Mouse (Mus musculus): ENCODE results near the gene Cbx1.
"Not testable (repeated sequence)": the region's sequence is repeated elsewhere in the genome, so short reads cannot be mapped to it uniquely, and the experiment has no call there.

Gene Cbx1

DNA sequence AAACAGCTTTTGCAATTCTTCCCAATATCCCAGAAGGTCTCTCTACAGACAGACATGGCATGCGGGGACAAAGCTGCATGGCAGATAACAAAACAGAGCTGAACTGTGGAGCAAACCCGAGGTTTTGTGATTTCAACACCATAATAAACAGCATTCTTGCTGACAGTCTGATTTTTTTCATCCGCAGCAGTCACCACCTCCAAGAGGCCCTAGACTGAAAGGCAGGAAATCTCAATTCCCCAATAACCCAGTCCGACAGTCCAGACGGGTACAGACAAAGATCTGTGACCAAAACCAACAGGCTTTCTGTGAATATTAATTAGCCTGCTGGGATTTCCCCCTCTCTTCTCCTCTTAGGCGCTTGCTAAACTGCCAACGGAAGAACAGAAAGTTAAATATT lies 13.3 kb upstream of the Cbx1 start:
- DNase-seq (ENCODE audit: low spot score) = no peak

DNA sequence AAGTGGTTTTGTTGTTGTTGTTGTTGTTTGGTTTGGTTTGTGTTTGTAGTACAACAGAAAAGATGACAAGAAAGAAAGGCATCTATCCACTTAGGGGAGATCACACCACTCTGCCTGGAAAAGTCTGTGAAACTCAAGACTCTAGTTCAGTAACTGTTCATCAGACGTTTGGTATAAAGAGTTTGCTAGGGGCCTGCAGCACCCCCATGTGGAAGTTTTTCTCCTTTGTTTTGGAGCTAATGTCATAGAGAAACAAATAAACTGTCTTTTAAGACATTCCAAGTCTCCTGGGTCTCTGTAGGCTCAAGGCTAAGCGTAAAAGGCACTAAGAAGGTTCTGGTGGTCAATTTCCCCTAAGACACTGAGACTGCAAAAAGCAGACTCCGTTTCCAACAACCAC lies 12.9 kb upstream of the Cbx1 start:
- no peak for DNase-seq (ENCODE audit: low spot score)

DNA sequence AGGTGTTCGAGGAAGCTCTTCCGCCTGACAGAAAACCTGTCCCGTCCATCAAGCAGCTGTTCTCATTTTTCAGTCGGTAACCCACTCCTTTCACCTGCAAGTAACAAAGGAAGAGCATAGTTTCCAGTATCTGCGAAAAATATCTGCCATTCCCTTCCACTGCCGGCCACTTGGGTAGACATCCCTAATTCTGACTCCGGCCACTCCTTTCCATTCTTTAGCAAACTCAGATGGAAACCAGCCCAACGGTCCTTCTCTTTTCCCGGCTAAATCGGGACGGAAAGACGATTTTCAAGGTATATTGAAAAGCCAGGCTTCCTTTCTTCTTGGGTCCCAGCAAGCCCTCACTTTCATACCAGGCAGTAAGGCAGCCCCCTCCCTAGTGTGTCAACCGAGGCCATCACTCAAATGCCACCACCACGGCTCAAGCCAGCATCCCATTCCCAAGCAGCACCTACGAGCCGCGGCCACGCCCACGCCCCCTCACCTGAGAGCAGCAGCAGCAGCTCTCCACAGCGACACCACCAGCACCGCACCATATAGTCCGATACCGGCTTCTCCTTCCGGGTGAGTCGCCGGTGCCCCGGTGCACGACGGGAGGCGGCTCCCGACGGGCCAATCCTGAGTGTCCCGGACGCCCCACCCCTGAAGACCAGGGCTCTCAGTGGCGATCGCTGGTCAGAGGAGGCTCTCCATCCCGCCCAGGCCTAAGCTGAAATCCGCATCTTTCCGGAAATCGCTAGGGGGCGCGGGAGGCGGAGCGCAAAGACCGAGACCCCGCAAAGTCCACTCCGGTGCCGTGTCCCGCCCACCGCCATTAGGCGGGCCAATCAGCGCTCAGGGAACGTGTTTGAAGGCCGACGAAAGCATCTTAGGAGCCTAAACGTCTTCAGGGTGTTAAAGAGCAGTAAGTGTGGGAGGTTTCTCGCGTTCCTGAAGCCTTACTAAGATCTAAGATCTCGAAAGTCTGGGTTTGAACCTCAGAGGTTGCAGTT lies 11.7 kb upstream of the Cbx1 start, which contains the start of gene Snx11:
Snx11 (minus strand) TSS at position 592 of the 995 bp plus-strand sequence.
- DNase-seq (ENCODE audit: low spot score) = peak; percentile 98

DNA sequence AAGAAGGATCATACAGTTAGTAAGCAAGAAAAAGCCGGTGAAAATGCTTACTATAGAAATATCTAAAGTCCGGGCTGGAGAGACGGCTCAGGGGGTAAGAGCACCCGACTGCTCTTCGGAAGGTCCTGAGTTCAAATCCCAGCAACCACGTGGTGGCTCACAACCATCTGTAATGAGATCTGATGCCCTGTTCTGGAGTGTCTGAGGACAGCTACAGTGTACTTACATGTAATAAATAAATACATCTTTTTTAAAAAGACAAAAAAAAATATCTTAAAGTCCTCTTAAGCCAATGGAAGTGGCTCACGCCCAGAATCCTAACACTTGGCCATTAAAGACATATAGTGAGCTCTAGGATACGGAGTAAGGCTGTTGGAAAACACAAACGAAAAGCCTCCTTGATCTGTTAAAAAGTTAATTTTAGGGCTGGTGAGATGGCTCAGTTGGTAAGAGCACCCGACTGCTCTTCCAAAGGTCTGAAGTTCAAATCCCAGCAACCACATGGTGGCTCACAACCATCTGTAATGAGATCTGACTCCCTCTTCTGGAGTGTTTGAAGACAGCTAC lies 10.8 kb upstream of the Cbx1 start:
- DNase-seq (ENCODE audit: low spot score) = not testable (repeated sequence)

DNA sequence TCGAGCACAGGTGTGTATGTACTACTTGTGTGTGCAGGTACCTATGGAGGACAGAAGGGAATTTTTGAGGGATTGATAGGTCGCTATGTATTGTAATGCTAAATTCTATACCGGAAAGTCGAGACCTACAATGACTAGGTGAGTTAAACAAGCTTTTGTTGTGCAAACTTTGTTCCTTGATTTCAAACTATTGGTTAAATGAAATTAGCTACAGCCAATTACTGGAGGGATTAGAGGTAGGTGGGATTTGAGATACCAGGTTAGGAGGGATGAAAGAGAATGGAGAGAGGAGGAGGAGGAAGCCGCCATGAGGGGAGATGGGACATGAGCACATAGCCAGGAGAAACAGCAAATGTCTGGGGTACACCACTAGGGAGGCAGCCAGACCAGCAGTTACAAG lies 8.6 kb upstream of the Cbx1 start:
- no peak for DNase-seq (ENCODE audit: low spot score)

DNA sequence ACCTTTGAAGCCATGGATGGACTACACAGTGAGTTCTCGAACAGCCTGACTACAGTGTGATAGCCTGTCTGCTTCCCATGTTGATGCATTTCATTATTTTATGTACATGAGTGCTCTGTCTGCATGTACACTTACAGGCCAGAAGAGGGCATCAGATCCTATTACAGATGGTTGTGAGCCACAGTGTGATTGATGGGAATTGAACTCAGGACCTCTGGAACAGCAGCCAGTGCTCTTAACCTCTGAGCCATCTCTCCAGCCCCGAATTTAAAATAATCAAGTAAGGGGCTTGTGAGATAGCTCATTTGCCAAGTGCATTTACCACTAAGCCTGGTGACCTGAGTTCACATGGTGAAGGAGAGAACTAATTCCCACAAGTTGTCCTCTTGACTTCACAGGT lies 7.5 kb upstream of the Cbx1 start:
- no peak for DNase-seq (ENCODE audit: low spot score)

DNA sequence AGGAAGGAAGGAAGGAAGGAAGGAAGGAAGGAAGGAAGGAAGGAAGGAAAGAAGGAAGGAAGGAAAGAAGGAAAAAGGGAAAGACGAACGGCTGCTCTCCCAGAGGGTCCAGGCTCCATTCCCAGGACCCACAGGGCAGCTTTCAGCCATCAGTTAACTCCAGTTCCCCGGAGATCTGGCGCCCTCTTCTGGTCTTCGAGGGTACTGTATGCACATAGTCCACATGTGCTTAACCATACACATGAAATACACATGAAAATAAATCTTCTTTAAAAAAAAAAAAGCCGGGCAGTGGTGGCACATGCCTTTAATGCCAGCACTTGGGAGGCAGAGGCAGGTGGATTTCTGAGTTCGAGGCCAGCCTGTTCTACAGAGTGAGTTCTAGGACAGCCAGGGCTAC lies 4.1 kb upstream of the Cbx1 start:
- peak; percentile 55 for DNase-seq (ENCODE audit: low spot score)

DNA sequence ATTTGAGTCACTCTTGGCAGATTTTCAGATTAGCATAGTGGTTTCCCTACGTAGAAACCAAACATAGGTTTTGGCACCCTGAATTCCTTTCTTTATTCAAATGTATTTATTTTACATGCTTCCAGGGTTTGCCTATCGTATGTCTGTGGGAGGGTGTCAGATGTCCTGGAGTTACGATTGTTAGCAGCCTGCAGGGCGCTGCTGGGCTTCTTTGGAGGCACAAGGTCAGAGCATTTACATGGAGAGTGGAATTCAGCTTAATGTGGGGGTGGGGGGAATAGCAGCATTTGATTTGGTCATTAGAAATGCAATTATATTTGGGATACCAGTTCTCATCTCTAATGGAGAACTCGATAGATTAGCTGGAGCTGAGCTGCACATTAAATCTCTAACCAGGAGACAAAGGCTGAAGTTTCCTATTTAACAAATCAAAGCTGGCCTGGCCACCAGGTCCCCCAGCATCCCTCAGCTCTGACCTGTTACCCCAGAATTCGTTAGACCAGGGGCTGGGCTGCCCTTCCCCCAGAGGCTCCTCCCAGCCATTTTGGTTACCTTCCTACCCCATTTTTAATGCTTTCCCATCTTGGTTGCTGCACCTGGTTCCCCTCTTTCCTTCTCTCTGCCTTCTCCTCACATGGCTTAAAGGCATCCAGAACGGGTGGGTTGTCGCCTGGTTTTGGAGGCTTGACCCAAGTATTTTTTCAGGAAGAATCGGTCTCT lies 2.0 kb upstream of the Cbx1 start:
- DNase-seq (ENCODE audit: low spot score) = no peak

DNA sequence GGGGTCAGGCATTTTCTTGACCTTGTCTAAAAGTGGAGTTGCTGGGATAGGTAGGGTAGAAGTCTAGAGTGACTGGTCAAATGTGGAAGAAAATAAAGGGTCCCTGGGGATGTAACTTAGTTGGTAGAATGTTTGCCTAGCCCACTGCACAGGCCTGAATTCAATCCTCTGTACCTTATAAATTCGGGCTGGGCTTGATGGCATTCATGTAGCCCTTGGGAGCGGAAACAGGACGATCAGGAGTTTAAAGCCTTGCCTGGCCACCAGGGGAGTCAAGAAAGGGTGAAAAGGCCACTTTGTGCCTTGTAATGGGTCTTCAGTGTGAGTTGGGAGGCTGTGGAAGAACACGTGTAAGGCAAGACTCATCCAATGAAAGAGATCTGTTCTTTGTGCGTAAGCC lies 1.1 kb downstream of the Cbx1 start:
- DNase-seq (ENCODE audit: low spot score) = no peak

DNA sequence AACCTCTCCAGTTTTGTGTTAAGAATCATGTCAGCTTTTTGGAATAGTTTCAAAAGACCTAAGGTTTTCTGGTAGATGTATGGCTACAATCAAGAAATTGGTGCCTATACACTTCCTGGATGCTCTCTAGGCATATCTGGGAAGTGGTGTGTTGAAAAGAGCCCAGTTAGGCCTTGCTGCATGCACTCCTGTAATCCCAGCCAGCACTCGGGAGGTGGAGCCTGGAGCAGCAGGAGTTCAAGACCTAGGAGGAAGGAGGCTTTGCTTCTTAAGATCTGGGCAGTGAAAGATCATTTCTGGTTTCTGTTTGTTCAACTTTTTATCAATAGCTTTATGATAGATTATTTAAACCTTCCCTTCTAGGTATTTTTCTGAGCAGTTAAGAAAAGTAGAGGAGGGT lies 1.8 kb downstream of the Cbx1 start:
- peak; percentile 57 for DNase-seq (ENCODE audit: low spot score)

DNA sequence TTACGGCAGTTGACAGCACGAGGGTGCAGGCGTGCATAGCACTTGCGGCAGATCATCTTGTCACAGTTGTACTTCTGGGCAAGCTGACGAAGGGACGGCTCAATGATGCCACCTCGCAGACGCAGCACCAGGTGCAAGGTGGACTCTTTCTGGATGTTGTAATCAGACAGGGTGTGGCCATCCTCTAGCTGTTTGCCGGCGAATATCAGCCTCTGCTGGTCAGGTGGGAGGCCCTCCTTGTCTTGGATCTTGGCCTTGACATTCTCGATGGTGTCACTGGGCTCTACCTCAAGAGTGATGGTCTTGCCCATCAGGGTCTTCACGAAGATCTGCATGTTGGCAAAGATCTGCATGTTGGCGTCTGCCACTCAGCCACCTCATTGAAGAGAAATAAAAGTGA lies 6.6 kb downstream of the Cbx1 start:
- DNase-seq (ENCODE audit: low spot score) = no peak

DNA sequence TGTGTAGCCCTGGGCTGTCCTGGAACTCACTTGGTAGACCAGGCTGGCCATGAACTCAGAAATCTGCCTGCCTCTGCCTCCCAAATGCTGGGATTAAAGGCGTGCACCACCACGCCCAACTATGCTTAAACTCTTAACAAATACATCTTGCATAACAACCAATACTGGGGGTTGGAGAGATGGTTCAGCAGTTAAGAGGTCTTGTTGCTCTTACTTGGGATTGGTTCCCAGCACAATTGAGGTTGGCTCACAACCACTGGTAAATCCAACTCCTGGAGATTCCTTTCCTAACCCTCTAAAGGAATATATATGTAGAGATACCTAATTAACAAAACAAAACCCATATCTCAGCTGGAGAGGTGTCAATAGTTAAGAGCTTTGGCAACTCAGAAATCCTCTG lies 7.2 kb downstream of the Cbx1 start:
- DNase-seq (ENCODE audit: low spot score) = no peak

DNA sequence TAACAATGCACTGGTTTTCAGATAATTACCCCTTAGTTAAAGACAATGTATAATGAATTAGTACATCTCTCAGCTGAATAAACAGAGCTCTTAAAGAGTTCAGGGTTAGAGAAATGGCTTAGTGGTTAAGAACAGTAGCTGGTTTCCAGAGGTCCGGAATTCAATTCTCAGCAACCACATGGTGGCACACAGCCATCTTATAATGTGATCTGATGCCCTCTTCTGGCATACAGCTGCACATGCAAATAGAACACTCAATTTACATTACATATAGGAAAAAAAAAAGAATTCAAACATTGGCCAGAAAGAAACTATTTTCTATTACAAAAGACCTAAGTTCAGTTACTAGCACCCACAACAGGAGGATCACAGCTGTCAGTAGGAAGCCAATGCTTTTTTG lies 7.7 kb downstream of the Cbx1 start:
- no peak for DNase-seq (ENCODE audit: low spot score)

DNA sequence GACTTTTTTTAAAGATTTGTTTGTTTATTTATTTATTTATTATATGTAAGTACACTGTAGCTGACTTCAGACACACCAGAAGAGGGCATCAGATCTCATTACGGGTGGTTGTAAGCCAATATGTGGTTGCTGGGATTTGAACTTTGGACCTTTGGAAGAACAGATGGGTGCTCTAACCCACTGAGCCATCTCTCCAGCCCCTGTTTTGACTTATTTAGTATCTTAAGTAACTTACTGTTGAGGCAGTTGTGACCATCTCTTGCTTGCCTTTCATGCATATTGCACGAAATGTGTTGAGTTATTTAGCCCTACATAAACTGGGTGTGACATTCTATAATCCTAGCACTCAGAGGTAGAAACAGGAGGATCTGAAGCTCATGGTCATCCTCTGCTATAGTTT lies 10.6 kb downstream of the Cbx1 start:
- DNase-seq (ENCODE audit: low spot score) = no peak

DNA sequence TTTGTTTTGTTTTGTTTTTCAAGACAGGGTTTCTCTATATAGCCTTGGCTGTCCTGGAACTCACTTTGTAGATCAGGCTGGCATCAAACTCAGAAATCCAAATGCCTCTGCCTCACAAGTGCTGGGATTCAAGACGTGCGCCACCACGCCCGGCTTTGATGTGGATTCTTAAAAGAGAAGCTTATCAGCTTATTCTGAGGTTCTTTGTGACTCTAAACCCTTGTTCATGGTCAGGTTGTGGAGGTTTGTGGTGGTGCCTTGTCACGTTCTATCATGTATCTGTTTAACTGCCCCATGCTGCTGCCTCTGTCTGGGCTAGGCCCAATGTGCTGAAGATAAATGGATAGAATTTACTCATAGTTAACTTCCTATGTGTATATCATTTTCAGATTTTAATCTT lies 16.7 kb downstream of the Cbx1 start:
- no peak for DNase-seq (ENCODE audit: low spot score)

DNA sequence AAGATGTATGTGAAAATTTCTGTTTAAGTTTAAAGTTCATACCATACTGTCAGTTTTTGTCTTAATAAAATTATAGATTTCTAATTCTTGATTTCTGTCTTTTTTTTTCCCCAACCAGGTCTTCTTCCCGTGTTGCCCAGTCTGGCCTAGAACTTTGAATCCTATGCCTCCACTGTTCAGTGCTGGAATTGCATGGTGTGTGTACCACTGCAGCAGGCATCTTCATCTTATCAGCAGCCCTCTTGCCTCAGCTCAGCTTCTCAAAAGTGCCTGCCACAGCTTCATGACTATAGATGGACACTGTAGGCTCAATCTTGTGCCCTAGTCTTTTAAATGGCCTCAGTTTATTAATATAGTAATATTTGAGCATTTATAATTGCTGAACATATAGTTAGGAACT lies 19.1 kb downstream of the Cbx1 start:
- peak; percentile 46 for DNase-seq (ENCODE audit: low spot score)

DNA sequence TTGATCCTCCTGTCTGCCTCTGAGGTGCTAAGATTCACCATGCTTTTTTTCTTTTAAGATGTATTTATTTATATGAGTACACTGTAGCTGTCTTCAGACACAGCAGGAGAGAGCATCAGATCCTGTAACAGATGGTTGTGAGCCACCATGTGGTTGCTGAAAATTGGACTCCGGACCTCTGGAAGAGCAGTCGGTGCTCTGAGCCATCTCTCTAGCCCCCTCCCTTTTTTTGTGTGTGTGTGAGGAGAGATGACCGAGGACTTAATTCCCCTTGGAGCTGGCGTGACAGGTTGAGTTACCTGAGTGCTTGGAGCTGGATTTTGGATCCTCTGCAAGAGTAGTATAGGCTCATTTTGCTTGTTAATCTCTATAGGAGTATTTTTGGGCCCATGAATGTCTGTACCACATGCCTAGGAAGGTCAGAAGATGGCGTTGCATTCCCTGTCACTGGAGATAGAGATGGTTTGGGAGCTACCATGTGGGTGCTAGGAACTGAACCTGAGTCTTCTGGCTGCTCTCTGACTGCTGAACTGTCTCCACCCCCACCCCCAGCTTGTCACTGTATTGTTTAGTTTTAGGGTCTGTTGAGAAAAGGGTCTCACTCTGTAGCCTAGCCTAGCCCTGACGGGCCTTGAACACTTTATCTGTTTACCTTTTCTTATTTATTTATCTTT lies 20.8 kb downstream of the Cbx1 start:
- peak; percentile 6 for DNase-seq (ENCODE audit: low spot score)

DNA sequence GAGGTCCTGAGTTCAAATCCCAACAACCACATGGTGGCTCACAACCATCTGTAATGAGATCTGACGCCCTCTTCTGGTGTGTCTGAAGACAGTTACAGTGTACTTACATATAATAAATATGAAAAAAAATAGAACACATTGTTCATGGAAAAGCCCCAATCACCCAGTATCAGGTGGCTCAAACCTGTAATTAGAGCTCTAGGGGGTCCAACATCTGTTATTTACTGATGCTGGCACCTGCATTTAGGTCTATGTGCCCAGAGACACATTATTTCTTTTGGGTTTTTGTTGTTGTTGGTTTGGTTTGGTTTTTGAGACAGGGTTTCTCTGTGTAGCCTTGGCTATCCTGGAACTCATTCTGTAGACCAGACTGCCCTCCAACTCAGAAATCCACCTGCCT lies 22.3 kb downstream of the Cbx1 start:
- DNase-seq (ENCODE audit: low spot score) = not testable (repeated sequence)

DNA sequence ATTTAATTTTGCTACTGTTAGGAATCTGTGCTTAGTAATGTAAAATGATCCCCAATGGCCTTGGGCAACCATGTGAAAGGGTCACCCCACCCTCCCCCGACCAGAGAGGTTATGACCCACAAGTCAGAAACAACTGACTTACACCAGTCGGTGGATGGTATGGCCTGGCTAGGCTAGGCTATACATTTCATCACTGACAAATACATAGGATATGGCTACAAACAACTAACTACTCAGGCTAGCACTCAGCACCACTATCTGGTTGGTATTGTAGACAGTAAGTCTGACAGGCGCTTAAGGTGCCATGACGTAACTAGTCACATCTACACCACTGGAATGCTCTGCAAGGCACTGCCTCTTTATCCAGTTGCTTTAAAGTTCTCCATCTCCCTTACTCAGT lies 24.5 kb downstream of the Cbx1 start:
- DNase-seq (ENCODE audit: low spot score) = no peak

DNA sequence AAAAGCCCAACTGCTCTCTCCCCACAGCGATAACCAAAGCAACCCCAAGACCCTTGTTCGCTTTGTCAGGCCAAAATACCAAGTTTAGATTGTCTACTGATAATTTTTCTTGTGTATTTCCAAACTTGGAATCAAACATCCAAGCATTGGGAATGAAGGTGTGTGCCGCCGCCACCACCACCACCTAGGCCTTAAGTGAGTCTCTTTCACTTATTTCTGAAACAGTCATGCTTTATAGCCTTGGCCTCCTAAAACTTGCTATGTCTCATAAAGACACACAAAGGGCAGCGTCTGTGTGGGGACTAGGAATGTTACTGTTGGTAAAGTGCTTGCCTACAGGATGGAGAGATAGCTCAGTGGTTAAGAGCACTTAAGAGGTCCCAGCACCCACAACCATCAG lies 25.0 kb downstream of the Cbx1 start:
- DNase-seq (ENCODE audit: low spot score) = no peak

DNA sequence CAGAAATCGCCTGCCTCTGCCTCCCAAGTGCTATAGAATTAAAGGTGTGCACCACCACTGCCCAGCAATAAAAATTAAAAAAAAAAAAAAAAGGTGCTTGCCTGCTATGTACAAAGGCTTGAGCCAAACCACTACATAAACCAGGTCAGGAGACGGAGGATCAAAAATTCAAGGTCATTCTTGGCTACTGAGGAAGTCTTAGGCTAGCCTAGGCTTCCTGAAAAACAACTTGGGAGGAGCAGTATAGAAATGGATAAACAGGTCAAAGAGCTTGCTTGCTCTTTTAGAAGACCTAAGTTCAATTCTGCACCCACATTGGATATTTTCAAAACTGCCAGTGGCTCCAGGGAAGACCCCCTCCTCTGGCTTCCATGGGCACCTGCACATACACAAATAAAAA lies 25.5 kb downstream of the Cbx1 start:
- no peak for DNase-seq (ENCODE audit: low spot score)

DNA sequence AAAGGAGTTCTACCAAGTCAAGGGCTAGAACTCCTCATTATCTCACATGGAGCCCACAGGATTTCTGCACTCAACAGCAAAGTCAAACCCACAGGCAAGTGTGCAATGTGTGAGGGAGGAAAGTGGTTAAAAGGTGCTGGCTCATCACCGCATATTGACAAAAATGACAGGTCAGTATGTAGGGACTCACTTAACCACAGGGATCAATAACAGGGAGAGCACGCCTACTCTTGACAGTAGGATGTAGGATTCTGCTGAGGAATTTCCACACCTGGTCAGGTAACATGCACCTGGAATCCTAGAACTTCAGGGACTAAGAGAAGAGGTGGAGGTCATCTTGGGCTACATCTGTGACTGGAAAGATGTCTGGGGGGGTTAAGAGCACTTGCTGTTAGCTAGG lies 27.0 kb downstream of the Cbx1 start:
- no peak for DNase-seq (ENCODE audit: low spot score)

Measured in adipocyte (in vitro differentiated cells).